ENCODE assay signal across 8 mouse cellular contexts in genomic region chr10:80445898-80446601, GRCm38 (mm10). TPM values are rescaled to one million over a fixed set of nuclear protein-coding genes. Genes with fewer than 3 reads are reported as not detected.
DNase-seq lines count a peak whose midpoint lies in the region; ATAC-seq and TF ChIP-seq lines count a peak whose summit lies in the region.

No protein-coding gene starts in this region.

- peak; percentile 98 for TF ChIP-seq CTCF in liver, adult 2 months (IDR thresholded peaks at IDR 0.05; ENCODE audit: low read depth, low read length)

- H3K36me3 ChIP-seq in embryonic facial prominence, embryonic 11.5 days (replicated peaks; ENCODE audit: control insufficient read depth, insufficient read depth, low read depth, low read length): no peaks in the 10 kb centered on the region
- H3K36me3 ChIP-seq in heart, embryonic 11.5 days (ENCODE audit: control insufficient read depth, insufficient read depth, low read length): no peaks in the 10 kb centered on the region
- H3K36me3 ChIP-seq in kidney, embryonic 15.5 days: no peaks in the 10 kb centered on the region
- H3K36me3 ChIP-seq in liver, adult 2 months (ENCODE audit: control insufficient read depth, insufficient read depth, low read length): no peaks in the 10 kb centered on the region

- H3K27me3 ChIP-seq in embryonic facial prominence, embryonic 11.5 days (ENCODE audit: control insufficient read depth, insufficient read depth, low read length): peaks cover 2% of the 10 kb centered on the region; the same call in 1 of the 2 replicates
- peaks cover 17% of the 10 kb centered on the region for H3K27me3 ChIP-seq in heart, embryonic 11.5 days (ENCODE audit: control insufficient read depth, insufficient read depth, low read length)
- peaks cover 53% of the 10 kb centered on the region for H3K27me3 ChIP-seq in kidney, embryonic 15.5 days
- H3K27me3 ChIP-seq in liver, adult 2 months (ENCODE audit: control insufficient read depth, insufficient read depth, low read length): no peaks in the 10 kb centered on the region

- ATAC-seq in embryonic facial prominence, embryonic 11.5 days (replicated peaks; ENCODE audit: insufficient number of reproducible peaks, low FRiP score, low TSS enrichment, low read depth): peak; percentile 75
- ATAC-seq in heart, embryonic 11.5 days (replicated peaks; ENCODE audit: insufficient number of reproducible peaks, low FRiP score, low TSS enrichment): 0 out of 2 replicates have a peak, but pooled peaks have one; percentile 11
- ATAC-seq in kidney, embryonic 15.5 days (replicated peaks; ENCODE audit: low FRiP score): peak; percentile 62
- ATAC-seq in monocyte, adult 5-6 weeks (replicated peaks; ENCODE audit: insufficient number of reproducible peaks, low FRiP score, low TSS enrichment, poor library complexity, severe bottlenecking): peak; percentile 82

- 7% methylated on average over 26 of the region's 26 CpGs for WGBS in embryonic facial prominence, embryonic 11.5 days
- 7% methylated on average over 26 of the region's 26 CpGs for WGBS in heart, embryonic 11.5 days (ENCODE audit: insufficient replicate concordance)
- WGBS in kidney, embryonic 15.5 days: 7% methylated on average over 26 of the region's 26 CpGs
- 9% methylated on average over 26 of the region's 26 CpGs for WGBS in liver, adult 2 months

- no peak overlapping the region for H3K4me3 ChIP-seq in embryonic facial prominence, embryonic 11.5 days (ENCODE audit: low read depth, low read length)
- H3K4me3 ChIP-seq in heart, embryonic 11.5 days (ENCODE audit: low read depth, low read length): no peak overlapping the region
- no peak overlapping the region for H3K4me3 ChIP-seq in kidney, embryonic 15.5 days (replicated peaks)
- H3K4me3 ChIP-seq in liver, adult 2 months (ENCODE audit: insufficient read depth, low read depth, low read length): no peak overlapping the region

- no peak overlapping the region for H3K4me2 ChIP-seq in embryonic facial prominence, embryonic 11.5 days (ENCODE audit: low read depth, low read length)
- H3K4me2 ChIP-seq in heart, embryonic 11.5 days: peak overlapping the region; percentile 48
- H3K4me2 ChIP-seq in kidney, embryonic 15.5 days: peak overlapping the region; percentile 34

- no peaks in the 10 kb centered on the region for H3K4me1 ChIP-seq in embryonic facial prominence, embryonic 11.5 days (ENCODE audit: control insufficient read depth, insufficient read depth, low read length)
- peaks cover 3% of the 10 kb centered on the region; the same call in 1 of the 2 replicates for H3K4me1 ChIP-seq in heart, embryonic 11.5 days (ENCODE audit: control insufficient read depth, insufficient read depth, low read length)
- peaks cover 10% of the 10 kb centered on the region; the same call in 1 of the 2 replicates for H3K4me1 ChIP-seq in kidney, embryonic 15.5 days
- peaks cover 7% of the 10 kb centered on the region; the same call in 1 of the 2 replicates for H3K4me1 ChIP-seq in liver, adult 2 months (ENCODE audit: control insufficient read depth, insufficient read depth, low read length)

- no peak for TF ChIP-seq POLR2A in liver, adult 2 months (IDR thresholded peaks at IDR 0.05; ENCODE audit: extremely low read depth, insufficient read depth, low read length)

- DNase-seq in 3134 (ENCODE audit: extremely low read depth, insufficient read length, low spot score): peak; percentile 52
- peak; percentile 81 for DNase-seq in adrenal gland, postnatal 10 days
- DNase-seq in embryonic facial prominence, embryonic 11.5 days (ENCODE audit: low spot score): peak; percentile 89
- DNase-seq in liver, adult 2 months (ENCODE audit: extremely low read depth, low read depth, low spot score): peak; percentile 65
- peak; percentile 74 to 83 for DNase-seq in spleen, postnatal 36 days (ENCODE audit: low spot score in 2 of 2)

- no peaks in the 10 kb centered on the region for H3K79me2 ChIP-seq in liver, adult 2 months (ENCODE audit: control insufficient read depth, insufficient read depth, low read length)

- no peak overlapping the region for H3K9ac ChIP-seq in embryonic facial prominence, embryonic 11.5 days (replicated peaks; ENCODE audit: low read length)
- no peak overlapping the region for H3K9ac ChIP-seq in heart, embryonic 11.5 days (ENCODE audit: low read depth, low read length)
- no peak overlapping the region for H3K9ac ChIP-seq in kidney, embryonic 15.5 days
- no peak overlapping the region for H3K9ac ChIP-seq in liver, adult 2 months (ENCODE audit: low read depth, low read length)

- no peak overlapping the region for H3K27ac ChIP-seq in embryonic facial prominence, embryonic 11.5 days (replicated peaks; ENCODE audit: low read depth, low read length)
- no peak overlapping the region for H3K27ac ChIP-seq in heart, embryonic 11.5 days (ENCODE audit: low read depth, low read length)
- H3K27ac ChIP-seq in kidney, embryonic 15.5 days: no peak overlapping the region
- no peak overlapping the region for H3K27ac ChIP-seq in liver, adult 2 months (replicated peaks; ENCODE audit: insufficient read depth, low read depth, low read length)

- no peaks in the 10 kb centered on the region for H3K9me3 ChIP-seq in embryonic facial prominence, embryonic 11.5 days (replicated peaks; ENCODE audit: control insufficient read depth, low read length)
- H3K9me3 ChIP-seq in heart, embryonic 11.5 days (replicated peaks; ENCODE audit: control insufficient read depth, low read length): no peaks in the 10 kb centered on the region
- no peaks in the 10 kb centered on the region for H3K9me3 ChIP-seq in kidney, embryonic 15.5 days (replicated peaks)

RNA-seq across cellular contexts. Expression of gene Tcf3, which starts 12.6 kb away (rescaled TPM):
- 10 to 100 TPM; 58.1 to 77.1 TPM for total RNA-seq in adrenal gland, postnatal 10 days (2021)
- 174 and 178 TPM in 2 replicates for polyA plus RNA-seq in embryonic facial prominence, embryonic 11.5 days (2014; fragmentation: Nextera tagmentation; extraction: Ambion mirVana)
- 66.1 and 69.8 TPM in 2 replicates for polyA plus RNA-seq in heart, embryonic 11.5 days (2014; fragmentation: Nextera tagmentation; extraction: Ambion mirVana)
- polyA plus RNA-seq in kidney, embryonic 15.5 days (2015; fragmentation: Nextera tagmentation; extraction: Ambion mirVana): 130 and 138 TPM in 2 replicates
- 6.4 and 9.9 TPM in 2 replicates for total RNA-seq in liver, adult 2 months (2014; rRNA removed)
- polyA plus RNA-seq in liver, adult 2 months (2012; rRNA removed): 19.6 and 20.2 TPM in 2 replicates
- 18.9 to 30.0 TPM (median 26.1 TPM) in 3 replicates for total RNA-seq in monocyte, adult 5-6 weeks (2017)

RNA-seq across cellular contexts. Expression of gene Uqcr11, which starts 39.4 kb away (rescaled TPM):
- 1,000 to 10,000 TPM; 1,321 to 1,365 TPM for total RNA-seq in adrenal gland, postnatal 10 days (2021)
- polyA plus RNA-seq in embryonic facial prominence, embryonic 11.5 days (2014; fragmentation: Nextera tagmentation; extraction: Ambion mirVana): 377 and 460 TPM in 2 replicates
- 1,161 and 1,177 TPM in 2 replicates for polyA plus RNA-seq in heart, embryonic 11.5 days (2014; fragmentation: Nextera tagmentation; extraction: Ambion mirVana)
- 790 and 798 TPM in 2 replicates for polyA plus RNA-seq in kidney, embryonic 15.5 days (2015; fragmentation: Nextera tagmentation; extraction: Ambion mirVana)
- 1,362 and 1,401 TPM in 2 replicates for total RNA-seq in liver, adult 2 months (2014; rRNA removed)
- polyA plus RNA-seq in liver, adult 2 months (2012; rRNA removed): 2,210 and 2,521 TPM in 2 replicates
- 56.9 to 82.5 TPM (median 76.8 TPM) in 3 replicates for total RNA-seq in monocyte, adult 5-6 weeks (2017)

RNA-seq across cellular contexts. Expression of gene Mbd3, which starts 46.7 kb away (rescaled TPM):
- total RNA-seq in adrenal gland, postnatal 10 days (2021): 100 to 1,000 TPM; 103 to 113 TPM
- 241 and 259 TPM in 2 replicates for polyA plus RNA-seq in embryonic facial prominence, embryonic 11.5 days (2014; fragmentation: Nextera tagmentation; extraction: Ambion mirVana)
- 151 and 171 TPM in 2 replicates for polyA plus RNA-seq in heart, embryonic 11.5 days (2014; fragmentation: Nextera tagmentation; extraction: Ambion mirVana)
- polyA plus RNA-seq in kidney, embryonic 15.5 days (2015; fragmentation: Nextera tagmentation; extraction: Ambion mirVana): 260 and 283 TPM in 2 replicates
- total RNA-seq in liver, adult 2 months (2014; rRNA removed): 21.1 and 32.8 TPM in 2 replicates
- 73.5 and 76.7 TPM in 2 replicates for polyA plus RNA-seq in liver, adult 2 months (2012; rRNA removed)
- 11.4 to 34.6 TPM (median 18.6 TPM) in 3 replicates for total RNA-seq in monocyte, adult 5-6 weeks (2017)

RNA-seq across cellular contexts. Expression of gene Onecut3, which starts 48.6 kb away (rescaled TPM):
- total RNA-seq in adrenal gland, postnatal 10 days (2021): not detected
- polyA plus RNA-seq in embryonic facial prominence, embryonic 11.5 days (2014; fragmentation: Nextera tagmentation; extraction: Ambion mirVana): 0.22 and 0.43 TPM in 2 replicates
- polyA plus RNA-seq in heart, embryonic 11.5 days (2014; fragmentation: Nextera tagmentation; extraction: Ambion mirVana): 0.04 TPM in 1 of 2 replicates, not detected in the other
- polyA plus RNA-seq in kidney, embryonic 15.5 days (2015; fragmentation: Nextera tagmentation; extraction: Ambion mirVana): not detected in 2 replicates
- not detected in 2 replicates for total RNA-seq in liver, adult 2 months (2014; rRNA removed)
- polyA plus RNA-seq in liver, adult 2 months (2012; rRNA removed): not detected in 2 replicates
- not detected in 3 replicates for total RNA-seq in monocyte, adult 5-6 weeks (2017)

RNA-seq across cellular contexts. Expression of gene Mex3d, which starts 58.6 kb away (rescaled TPM):
- 10 to 100 TPM; 19.6 to 21.8 TPM for total RNA-seq in adrenal gland, postnatal 10 days (2021)
- polyA plus RNA-seq in embryonic facial prominence, embryonic 11.5 days (2014; fragmentation: Nextera tagmentation; extraction: Ambion mirVana): 10.3 and 12.9 TPM in 2 replicates
- polyA plus RNA-seq in heart, embryonic 11.5 days (2014; fragmentation: Nextera tagmentation; extraction: Ambion mirVana): 4.0 and 6.4 TPM in 2 replicates
- 7.1 and 8.4 TPM in 2 replicates for polyA plus RNA-seq in kidney, embryonic 15.5 days (2015; fragmentation: Nextera tagmentation; extraction: Ambion mirVana)
- 1.0 and 2.6 TPM in 2 replicates for total RNA-seq in liver, adult 2 months (2014; rRNA removed)
- polyA plus RNA-seq in liver, adult 2 months (2012; rRNA removed): 2.1 and 2.4 TPM in 2 replicates
- total RNA-seq in monocyte, adult 5-6 weeks (2017): 4.1 to 5.3 TPM (median 5.2 TPM) in 3 replicates

Comparison
In these comparisons a context has a peak if more than half of its experiments do, and no peak if none do; other contexts are left out.
1. ATAC-seq: peak in every context shown above with its lines; median percentile 82 in monocyte, adult 5-6 weeks; 75 in embryonic facial prominence, embryonic 11.5 days; 62 in kidney, embryonic 15.5 days; 11 in heart, embryonic 11.5 days.